Mouse (Mus musculus) ES-E14 (cell line): ENCODE data around the gene Iffo2.

ENCODE experiments used
- CHD2 ChIP-seq: IDR thresholded peaks from 2 replicates; pipeline ENCODE4 v1.6.1; 2014; ENCODE audit warnings: mild to moderate bottlenecking, low read depth, low read length, inconsistent platforms
- HCFC1 ChIP-seq: IDR thresholded peaks from 2 replicates; pipeline ENCODE4 v1.6.1; 2012; ENCODE audit warnings: low read length, inconsistent platforms, borderline replicate concordance; ENCODE audit not compliant: insufficient read depth
- MAFK ChIP-seq: IDR thresholded peaks from 2 replicates; pipeline ENCODE4 v1.6.1; 2014; ENCODE audit warnings: mild to moderate bottlenecking, low read depth, low read length, inconsistent platforms; ENCODE audit not compliant: insufficient read depth
- ZC3H11A ChIP-seq: IDR thresholded peaks from 2 replicates; pipeline ENCODE4 v1.6.1; 2012; ENCODE audit warnings: low read depth, mild to moderate bottlenecking, inconsistent platforms, low read length, borderline replicate concordance

DNA sequence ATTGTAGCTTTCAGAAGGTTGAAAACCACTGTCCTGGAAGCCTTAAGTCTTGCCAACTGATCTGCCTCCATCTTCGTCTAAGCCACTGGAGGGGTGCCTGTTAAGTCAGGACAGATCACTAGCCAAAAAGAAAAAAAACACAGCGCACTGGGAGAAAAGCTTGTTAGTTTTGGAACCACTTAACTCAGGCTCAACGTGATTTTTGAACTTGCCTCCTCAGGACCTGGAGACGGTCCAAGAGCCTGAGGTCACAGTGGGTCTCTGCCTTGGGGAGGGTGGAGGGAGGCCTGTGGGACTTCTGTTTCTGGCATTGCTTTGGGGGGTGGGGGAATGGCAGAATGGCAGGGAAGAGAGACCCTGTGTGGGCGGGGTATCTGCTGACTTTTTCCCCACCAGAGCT lies 100.8 kb downstream of the Iffo2 start:
- TF ChIP-seq MAFK (no peak), CHD2 (no peak), ZC3H11A (no peak), HCFC1 (no peak)
